Mouse (Mus musculus) neural tube, embryonic 12.5 days (tissue): ENCODE data around the gene Mrps6. TPM values are rescaled to one million over a fixed set of nuclear protein-coding genes. Genes with fewer than 3 reads are reported as not detected.
A peak's percentile ranks its signal among the peaks of the same experiment; 100 is the strongest.
"Not testable (repeated sequence)": the region's sequence is repeated elsewhere in the genome, so short reads cannot be mapped to it uniquely, and the experiment has no call there.

Experiments used
- ATAC-seq: fragments of 200-750 bp; cut with Nextera tagmentation; 2 replicates; pipeline ENCODE4 v1.8.0; 2017; ENCODE audit warnings: low read depth, mild to moderate bottlenecking, moderate TSS enrichment, moderate library complexity; ENCODE audit not compliant: low FRiP score
- H3K27ac ChIP-seq: fragments of 300-500 bp; sonication (generic); 2 replicates; pipeline ENCODE4 v1.5.1; 2016
- H3K27me3 ChIP-seq: fragments of 300-500 bp; sonication (generic); replicated peaks from 2 replicates; pipeline ENCODE4 v1.6.1; 2016; ENCODE audit warnings: mild to moderate bottlenecking
- H3K36me3 ChIP-seq: fragments of 300-500 bp; sonication (generic); 2 replicates; pipeline ENCODE4 v1.6.1; 2016; ENCODE audit warnings: mild to moderate bottlenecking
- H3K4me1 ChIP-seq: fragments of 300-500 bp; sonication (generic); 2 replicates; pipeline ENCODE4 v1.6.1; 2016
- H3K4me2 ChIP-seq: fragments of 300-500 bp; sonication (generic); replicated peaks from 2 replicates; pipeline ENCODE4 v1.6.1; 2016; ENCODE audit warnings: mild to moderate bottlenecking
- H3K4me3 ChIP-seq: fragments of 300-500 bp; sonication (generic); 2 replicates; pipeline ENCODE4 v1.5.1; 2016
- H3K9ac ChIP-seq: fragments of 300-500 bp; sonication (generic); 2 replicates; pipeline ENCODE4 v1.6.1; 2016; ENCODE audit warnings: mild to moderate bottlenecking
- H3K9me3 ChIP-seq: fragments of 300-500 bp; sonication (generic); 2 replicates; pipeline ENCODE4 v1.6.1; 2016; ENCODE audit warnings: mild to moderate bottlenecking
- WGBS: fragments of 180-500 bp; shearing (Covaris S2); methylation state at CpG from one replicate; pipeline ENCODE4 v1.1.7; 2016; 5-methylcytosine and 5-hydroxymethylcytosine counted together
- polyA plus RNA-seq: library from polyadenylated mRNA; unstranded; fragments of >200 nt; fragmentation: Nextera tagmentation; extraction: Ambion mirVana; gene quantifications from 2 replicates; pipeline ENCODE4 v1.2.1, GENCODE M21; 2016

Gene Mrps6
- polyA plus RNA-seq, 1 experiment from 2014 or later: 126 TPM

GRCm38 (mm10) chr16:92076797-92077196, 18.7 kb downstream of the Mrps6 start:
- ATAC-seq: no peak
- no peak overlapping the region for H3K4me2 ChIP-seq
- 95% methylated on average over 8 of the region's 8 CpGs for WGBS
- H3K27ac ChIP-seq: no peak overlapping the region
- no peak overlapping the region for H3K4me3 ChIP-seq
- H3K36me3 ChIP-seq: peaks cover 14% of the 10 kb centered on the region
- no peaks in the 10 kb centered on the region for H3K9me3 ChIP-seq
- no peaks in the 10 kb centered on the region for H3K27me3 ChIP-seq
- no peak overlapping the region for H3K9ac ChIP-seq
- H3K4me1 ChIP-seq: no peaks in the 10 kb centered on the region

GRCm38 (mm10) chr16:92083771-92084453, 25.8 kb downstream of the Mrps6 start:
- ATAC-seq: no peak
- H3K27me3 ChIP-seq: no peaks in the 10 kb centered on the region
- peaks cover 5% of the 10 kb centered on the region; the same call in 1 of the 2 replicates for H3K36me3 ChIP-seq
- H3K9ac ChIP-seq: no peak overlapping the region
- no peak overlapping the region for H3K4me2 ChIP-seq
- H3K27ac ChIP-seq: no peak overlapping the region
- no peaks in the 10 kb centered on the region for H3K4me1 ChIP-seq
- H3K9me3 ChIP-seq: no peaks in the 10 kb centered on the region
- no peak overlapping the region for H3K4me3 ChIP-seq
- WGBS: 84% methylated on average over 10 of the region's 10 CpGs

DNA sequence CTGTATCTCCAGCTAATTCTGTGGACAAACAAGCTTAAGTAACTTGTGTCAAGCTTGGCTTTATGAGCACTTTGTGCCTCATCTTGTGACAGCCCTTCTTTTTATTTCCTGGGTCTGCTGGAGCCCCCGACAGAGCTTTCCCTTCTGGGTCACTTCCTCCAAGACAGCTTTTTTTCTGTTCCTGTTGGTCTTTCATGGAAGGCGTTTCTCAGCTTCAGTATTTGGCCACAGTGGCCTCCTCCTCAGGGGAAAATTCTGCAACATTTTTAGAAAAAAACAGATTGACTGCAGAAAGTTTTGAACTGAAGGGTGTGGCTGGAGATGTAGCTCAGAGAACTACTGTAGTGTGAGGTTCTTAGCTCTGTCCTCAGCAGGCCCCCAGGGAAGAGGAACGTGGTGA, 31.2 kb downstream of the Mrps6 start:
- no peaks in the 10 kb centered on the region for H3K36me3 ChIP-seq
- H3K9me3 ChIP-seq: no peaks in the 10 kb centered on the region
- H3K4me2 ChIP-seq: no peak overlapping the region
- 52% methylated on average over 3 of the region's 3 CpGs for WGBS
- no peak for ATAC-seq
- H3K27ac ChIP-seq: no peak overlapping the region
- no peaks in the 10 kb centered on the region for H3K27me3 ChIP-seq
- no peaks in the 10 kb centered on the region for H3K4me1 ChIP-seq
- H3K9ac ChIP-seq: no peak overlapping the region
- H3K4me3 ChIP-seq: no peak overlapping the region

DNA sequence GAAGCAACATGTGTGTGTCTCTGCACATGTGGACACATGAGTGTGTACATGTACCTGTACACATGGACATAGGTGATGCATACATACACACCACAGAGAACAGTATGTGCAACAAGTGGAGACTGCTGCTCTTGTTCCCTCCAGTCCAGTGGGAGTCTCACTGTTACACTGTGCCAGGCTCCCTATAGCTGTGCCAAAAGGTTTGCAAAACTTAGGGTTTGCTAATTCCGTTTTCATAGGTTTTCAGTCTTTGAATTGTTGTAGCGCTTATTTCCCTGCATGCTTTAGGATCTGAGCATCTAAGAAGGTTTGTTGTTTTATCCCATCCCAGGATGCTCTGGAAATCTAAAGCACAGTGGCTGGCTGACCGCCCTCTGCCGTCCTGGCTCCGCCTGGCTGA, 33.8 kb downstream of the Mrps6 start:
- Histone ChIP-seq H3K9ac (no peak overlapping the region), H3K27ac (no peak overlapping the region), H3K27me3 (no peaks in the 10 kb centered on the region), H3K4me1 (no peaks in the 10 kb centered on the region), H3K4me2 (no peak overlapping the region), H3K4me3 (no peak overlapping the region), H3K9me3 (no peaks in the 10 kb centered on the region), H3K36me3 (0 out of 2 replicates have a peak, but pooled peaks cover 3% of the 10 kb centered on the region)
- WGBS: 91% methylated on average over 5 of the region's 5 CpGs
- ATAC-seq: no peak

- ATAC-seq: no peak
- WGBS: 64% methylated on average over 10 of the region's 10 CpGs
These were observed 40.4 kb downstream of the Mrps6 start for GRCm38 (mm10) chr16:92098351-92099051.

DNA sequence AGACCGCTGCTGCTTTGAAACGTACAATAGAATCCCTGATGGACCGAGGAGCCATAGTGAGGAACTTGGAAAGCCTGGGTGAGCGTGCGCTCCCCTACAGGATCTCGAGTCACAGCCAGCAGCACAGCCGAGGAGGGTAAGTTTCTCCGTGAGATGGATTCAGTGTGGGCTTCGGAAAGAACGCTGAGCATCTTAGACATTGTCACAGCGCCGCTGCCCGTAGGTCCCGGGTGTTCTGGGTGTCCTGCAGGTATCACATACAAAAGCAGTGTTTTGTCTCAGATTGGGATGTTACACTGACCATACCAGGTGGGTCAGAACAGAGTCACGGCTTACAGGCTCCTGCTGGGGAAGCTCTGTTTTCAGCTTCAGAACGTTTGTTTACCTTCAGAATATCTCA, 41.5 kb downstream of the Mrps6 start:
- Histone ChIP-seq H3K36me3 (peaks cover 12% of the 10 kb centered on the region), H3K27me3 (no peaks in the 10 kb centered on the region), H3K27ac (no peak overlapping the region), H3K4me2 (no peak overlapping the region), H3K4me3 (no peak overlapping the region), H3K4me1 (peaks cover 22% of the 10 kb centered on the region), H3K9ac (no peak overlapping the region), H3K9me3 (no peaks in the 10 kb centered on the region)
- WGBS: 91% methylated on average over 16 of the region's 16 CpGs
- no peak for ATAC-seq

More at GRCm38 (mm10) chr16:92098351-92099051, 40.4 kb downstream of the Mrps6 start:
- H3K36me3 ChIP-seq: peaks cover 12% of the 10 kb centered on the region
- H3K9me3 ChIP-seq: no peaks in the 10 kb centered on the region
- H3K4me1 ChIP-seq: peaks cover 17% of the 10 kb centered on the region
- H3K27me3 ChIP-seq: no peaks in the 10 kb centered on the region
- H3K4me2 ChIP-seq: no peak overlapping the region
- H3K27ac ChIP-seq: no peak overlapping the region
- H3K4me3 ChIP-seq: no peak overlapping the region
- H3K9ac ChIP-seq: no peak overlapping the region

DNA sequence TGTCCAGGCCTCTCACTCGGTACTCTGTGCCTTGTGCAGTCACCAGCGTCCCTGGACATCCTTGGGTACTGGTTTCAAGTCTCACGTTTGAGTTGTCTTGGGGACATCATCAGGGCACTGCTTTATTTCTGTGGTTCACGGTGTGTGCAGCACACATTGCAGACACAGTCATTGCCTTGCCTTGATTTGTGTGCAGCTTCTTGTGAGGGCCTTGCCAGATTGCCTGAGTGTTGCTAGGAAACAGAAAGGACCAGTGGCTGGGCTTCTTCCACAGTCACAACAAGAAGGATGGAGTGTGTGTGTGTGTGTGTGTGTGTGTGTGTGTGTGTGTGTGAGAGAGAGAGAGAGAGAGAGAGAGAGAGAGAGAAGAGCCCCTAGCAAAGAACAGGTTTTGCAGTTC, 42.0 kb downstream of the Mrps6 start:
- 55% methylated on average over 4 of the region's 4 CpGs for WGBS
- Histone ChIP-seq H3K4me1 (peaks cover 22% of the 10 kb centered on the region), H3K9ac (no peak overlapping the region), H3K4me2 (no peak overlapping the region), H3K36me3 (peaks cover 12% of the 10 kb centered on the region), H3K4me3 (no peak overlapping the region), H3K9me3 (no peaks in the 10 kb centered on the region), H3K27ac (no peak overlapping the region), H3K27me3 (no peaks in the 10 kb centered on the region)
- ATAC-seq: no peak; the same call in 1 of the 2 replicates

DNA sequence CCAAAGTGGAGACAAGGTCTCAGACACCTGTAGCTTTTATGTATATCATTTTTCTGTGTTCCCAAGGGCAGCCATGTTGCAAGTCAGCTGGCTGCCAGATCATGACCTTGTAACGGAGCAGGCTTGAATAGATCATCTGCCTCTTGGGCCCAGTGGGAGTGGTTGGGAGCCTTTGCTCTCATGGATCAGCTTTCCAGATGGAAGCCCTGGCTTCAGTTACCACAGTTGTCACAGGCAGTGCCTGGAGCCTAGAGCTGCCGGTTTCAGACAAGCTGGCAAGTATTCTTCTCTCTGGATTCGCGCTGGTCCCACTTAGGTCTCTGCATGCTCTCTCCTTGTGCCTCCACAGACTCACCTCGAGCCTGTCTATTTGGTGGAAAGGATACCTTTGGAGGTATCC, 44.0 kb downstream of the Mrps6 start:
- no peak for ATAC-seq
- 86% methylated on average over 5 of the region's 5 CpGs for WGBS
- H3K9ac ChIP-seq: no peak overlapping the region
- no peak overlapping the region for H3K27ac ChIP-seq
- H3K36me3 ChIP-seq: peaks cover 9% of the 10 kb centered on the region
- no peaks in the 10 kb centered on the region for H3K9me3 ChIP-seq
- H3K4me2 ChIP-seq: no peak overlapping the region
- no peak overlapping the region for H3K4me3 ChIP-seq
- no peaks in the 10 kb centered on the region for H3K27me3 ChIP-seq
- H3K4me1 ChIP-seq: peaks cover 22% of the 10 kb centered on the region

DNA sequence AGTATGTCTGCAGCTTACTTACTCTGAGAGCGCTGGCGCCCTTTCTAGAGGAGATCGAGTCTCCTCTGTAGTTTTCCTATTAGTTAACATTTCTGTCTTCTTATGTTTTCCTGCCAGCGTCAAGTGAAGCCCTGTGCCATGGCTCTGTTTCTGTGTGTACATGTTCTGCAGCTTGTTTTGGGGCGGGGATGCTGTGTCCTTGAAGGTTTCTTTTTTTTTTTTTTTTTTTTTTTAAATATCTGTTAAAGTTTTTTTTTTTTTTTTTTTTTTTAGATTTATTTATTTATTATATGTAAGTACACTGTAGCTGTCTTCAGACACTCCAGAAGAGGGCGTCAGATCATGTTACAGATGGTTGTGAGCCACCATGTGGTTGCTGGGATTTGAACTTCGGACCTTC, 44.9 kb downstream of the Mrps6 start:
- 88% methylated on average over 7 of the region's 7 CpGs for WGBS

GRCm38 (mm10) chr16:92103572-92104331, 45.7 kb downstream of the Mrps6 start:
- peaks cover 20% of the 10 kb centered on the region for H3K4me1 ChIP-seq
- H3K27ac ChIP-seq: no peak overlapping the region
- no peak overlapping the region for H3K4me2 ChIP-seq
- H3K4me3 ChIP-seq: no peak overlapping the region
- ATAC-seq: 0 out of 2 replicates have a peak, but pooled peaks have one; percentile 63
- peaks cover 9% of the 10 kb centered on the region for H3K36me3 ChIP-seq
- WGBS: 28% methylated on average over 9 of the region's 9 CpGs
- no peaks in the 10 kb centered on the region for H3K27me3 ChIP-seq
- H3K9me3 ChIP-seq: no peaks in the 10 kb centered on the region
- H3K9ac ChIP-seq: no peak overlapping the region

More for the DNA sequence above, 44.9 kb downstream of the Mrps6 start:
- not testable (repeated sequence) for H3K36me3 ChIP-seq, H3K4me3 ChIP-seq, ATAC-seq, H3K4me2 ChIP-seq, H3K9me3 ChIP-seq, H3K27ac ChIP-seq, H3K9ac ChIP-seq, H3K27me3 ChIP-seq
- H3K4me1 ChIP-seq: peaks cover 22% of the 10 kb centered on the region

DNA sequence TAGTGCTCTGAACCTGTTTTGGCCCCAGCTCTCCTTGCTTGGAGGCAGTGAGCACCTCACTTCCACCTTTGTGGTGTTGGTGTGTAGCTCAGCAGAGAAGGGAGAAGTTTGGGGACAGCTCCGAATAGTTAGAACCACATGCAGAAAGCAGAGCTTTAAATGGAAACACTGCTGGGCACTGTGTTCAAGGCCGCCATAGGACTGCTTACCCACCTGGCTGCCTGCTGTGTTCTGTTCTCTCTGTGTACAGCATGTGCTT, 46.2 kb downstream of the Mrps6 start:
- no peak for ATAC-seq
- Histone ChIP-seq H3K9me3 (no peaks in the 10 kb centered on the region), H3K27me3 (no peaks in the 10 kb centered on the region), H3K4me1 (peaks cover 20% of the 10 kb centered on the region), H3K4me3 (no peak overlapping the region), H3K4me2 (no peak overlapping the region), H3K27ac (no peak overlapping the region), H3K9ac (no peak overlapping the region), H3K36me3 (peaks cover 9% of the 10 kb centered on the region)
- WGBS: 81% methylated on average over 2 of the region's 2 CpGs

DNA sequence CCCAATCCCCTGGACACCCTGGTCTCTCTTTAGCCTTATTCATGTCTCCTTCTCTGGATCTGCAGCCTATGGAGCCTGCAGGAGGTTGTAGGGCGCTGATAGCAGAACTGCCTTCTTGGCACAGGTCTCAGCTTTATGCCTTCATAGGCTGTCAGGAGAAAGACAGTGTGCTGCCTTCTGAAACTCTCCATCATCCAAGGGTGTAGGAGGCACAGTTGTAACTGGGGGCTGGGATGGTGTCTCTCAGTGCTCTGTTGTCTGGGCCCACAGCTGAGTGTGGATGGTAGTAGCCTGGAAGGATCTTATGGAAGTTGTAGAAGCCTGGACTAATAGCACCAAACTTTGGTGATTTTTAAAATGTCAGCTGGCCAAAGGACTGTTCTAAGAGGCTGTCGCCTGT, 46.9 kb downstream of the Mrps6 start:
- Histone ChIP-seq H3K4me1 (peaks cover 17% of the 10 kb centered on the region), H3K27me3 (no peaks in the 10 kb centered on the region), H3K4me3 (no peak overlapping the region), H3K9ac (no peak overlapping the region), H3K9me3 (no peaks in the 10 kb centered on the region), H3K27ac (no peak overlapping the region), H3K36me3 (peaks cover 6% of the 10 kb centered on the region), H3K4me2 (no peak overlapping the region)
- ATAC-seq: no peak
- 92% methylated on average over 2 of the region's 2 CpGs for WGBS
